Mouse (Mus musculus) forebrain, embryonic 12.5 days (tissue): ENCODE measurements at regions not wholly inside any gene's neighbourhood (a gene's known extent, or its start where the extent isn't known, plus 50 kb on each side); places are given as distances from the start of the nearest gene placed in this dataset.

Source experiments
- ATAC-seq: fragments of 200-750 bp; cut with Nextera tagmentation; 2 replicates; pipeline ENCODE4 v1.8.0; 2017; ENCODE audit warnings: moderate TSS enrichment; ENCODE audit not compliant: low FRiP score
- H3K27ac ChIP-seq: fragments of 300-500 bp; sonication (generic); 2 replicates; pipeline ENCODE4 v1.5.1; 2016; ENCODE audit warnings: mild to moderate bottlenecking
- H3K27me3 ChIP-seq: fragments of 300-500 bp; sonication (generic); 2 replicates; pipeline ENCODE4 v1.6.1; 2016; ENCODE audit warnings: mild to moderate bottlenecking
- H3K36me3 ChIP-seq: fragments of 300-500 bp; sonication (generic); replicated peaks from 2 replicates; pipeline ENCODE4 v1.6.1; 2016; ENCODE audit warnings: mild to moderate bottlenecking
- H3K4me1 ChIP-seq: fragments of 300-500 bp; sonication (generic); 2 replicates; pipeline ENCODE4 v1.6.1; 2016
- H3K4me2 ChIP-seq: fragments of 300-500 bp; sonication (generic); 2 replicates; pipeline ENCODE4 v1.6.1; 2016; ENCODE audit warnings: mild to moderate bottlenecking, moderate library complexity
- H3K4me3 ChIP-seq: fragments of 300-500 bp; sonication (generic); replicated peaks from 2 replicates; pipeline ENCODE4 v1.5.1; 2016; ENCODE audit warnings: mild to moderate bottlenecking
- H3K9ac ChIP-seq: fragments of 300-500 bp; sonication (generic); 2 replicates; pipeline ENCODE4 v1.6.1; 2016; ENCODE audit warnings: mild to moderate bottlenecking
- H3K9me3 ChIP-seq: fragments of 300-500 bp; sonication (generic); 2 replicates; pipeline ENCODE4 v1.6.1; 2016
- WGBS: fragments of 180-500 bp; shearing (Covaris S2); methylation state at CpG from one replicate; pipeline ENCODE4 v1.1.7; 2016; 5-methylcytosine and 5-hydroxymethylcytosine counted together

DNA sequence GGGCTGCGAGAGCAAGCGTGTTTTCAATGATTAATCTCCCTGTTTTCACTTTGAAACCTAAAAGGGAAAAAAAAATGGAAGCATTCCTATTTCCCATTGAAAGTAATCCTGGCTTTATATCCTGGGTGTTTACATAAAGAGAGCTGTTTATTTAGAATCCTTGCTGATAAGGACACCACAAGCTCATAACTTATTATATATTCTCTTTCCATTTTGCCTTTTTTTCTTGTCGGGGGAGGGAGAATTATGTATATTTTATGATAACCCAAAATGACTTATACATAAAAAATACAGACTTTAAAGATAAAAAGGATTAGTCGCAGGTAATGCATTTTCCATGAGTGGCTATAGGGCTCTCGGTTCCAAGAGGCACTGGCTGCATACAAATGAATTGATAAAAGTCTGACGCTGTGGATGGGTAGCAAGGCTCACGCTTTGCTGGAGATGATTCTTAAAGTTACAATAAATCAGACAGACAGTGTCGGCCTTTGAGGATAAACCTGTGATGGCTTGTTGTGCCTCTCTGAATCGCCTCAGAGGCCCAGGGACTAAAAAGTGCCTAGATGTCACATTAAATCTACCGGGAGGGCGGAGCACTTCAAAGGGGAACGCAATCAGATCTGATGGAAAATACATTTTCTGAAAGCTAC is 155.7 kb downstream of the Psat1 start:
- H3K27ac ChIP-seq = no peak overlapping the region
- H3K27me3 ChIP-seq = peaks cover 32% of the 10 kb centered on the region
- H3K4me1 ChIP-seq = peaks cover 17% of the 10 kb centered on the region
- H3K36me3 ChIP-seq = no peaks in the 10 kb centered on the region
- H3K9ac ChIP-seq = no peak overlapping the region; the same call in 1 of the 2 replicates
- no peaks in the 10 kb centered on the region for H3K9me3 ChIP-seq
- 45% methylated on average over 12 of the region's 12 CpGs for WGBS
- ATAC-seq = peak; percentile 54; the same call in 1 of the 2 replicates
- peak overlapping the region; percentile 7; the same call in 1 of the 2 replicates for H3K4me3 ChIP-seq
- H3K4me2 ChIP-seq = peak overlapping the region; percentile 43

DNA sequence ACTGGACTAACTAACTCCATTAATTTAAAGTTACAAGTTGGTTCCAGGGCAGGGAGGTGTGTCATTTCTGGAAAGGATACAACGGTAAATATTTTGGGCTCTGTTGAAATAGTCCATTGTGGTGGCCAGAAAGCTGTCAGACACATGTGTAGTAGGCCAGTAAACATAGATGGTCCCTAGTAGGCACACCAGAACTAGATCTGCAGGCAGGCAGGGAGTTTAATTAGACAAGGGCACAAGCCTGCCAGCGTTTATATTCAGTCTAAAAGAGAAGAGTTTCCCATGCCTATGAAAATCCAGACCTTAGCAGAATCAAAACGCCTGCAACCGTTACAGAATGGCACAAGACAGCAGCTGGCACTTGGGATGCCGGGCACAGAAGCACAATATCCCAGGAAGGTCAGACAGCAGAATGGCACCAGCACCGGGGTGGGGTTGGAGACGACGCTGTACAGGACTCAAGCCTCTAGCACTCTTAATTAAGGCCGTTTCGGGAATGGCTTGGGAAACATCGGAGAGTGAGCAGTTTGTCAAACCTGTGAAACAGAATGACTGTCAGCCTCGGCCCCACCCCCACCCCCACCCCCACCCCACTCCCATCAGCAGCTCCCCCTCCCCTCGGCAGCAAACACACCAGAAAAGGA is 156.4 kb downstream of the Psat1 start:
- H3K9ac ChIP-seq = no peak overlapping the region; the same call in 1 of the 2 replicates
- H3K4me2 ChIP-seq = peak overlapping the region; percentile 43
- peak overlapping the region; percentile 7; the same call in 1 of the 2 replicates for H3K4me3 ChIP-seq
- no peaks in the 10 kb centered on the region for H3K36me3 ChIP-seq
- WGBS = 20% methylated on average over 13 of the region's 13 CpGs
- H3K9me3 ChIP-seq = no peaks in the 10 kb centered on the region
- H3K4me1 ChIP-seq = peaks cover 17% of the 10 kb centered on the region
- ATAC-seq = peak; percentile 76
- H3K27me3 ChIP-seq = peaks cover 29% of the 10 kb centered on the region
- peak overlapping the region; percentile 36; the same call in 1 of the 2 replicates for H3K27ac ChIP-seq

DNA sequence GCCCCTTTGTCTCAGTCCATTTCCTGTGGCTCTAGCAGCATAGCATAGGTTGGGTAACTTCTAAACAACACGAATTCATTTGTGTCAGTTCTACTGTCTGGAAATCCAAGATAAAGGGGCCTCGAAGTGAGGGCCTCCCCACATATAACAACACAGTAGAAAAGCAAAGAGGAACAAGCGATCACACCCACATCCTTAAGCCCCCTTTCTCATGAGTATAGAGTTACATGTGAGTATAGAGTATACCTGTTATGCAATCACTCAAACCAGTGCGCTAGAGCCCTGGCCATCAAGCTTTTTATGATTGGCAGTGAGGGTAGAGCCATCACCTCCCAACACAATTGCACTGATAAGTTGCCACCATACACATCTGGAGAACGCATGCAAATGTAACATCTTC is 157.4 kb downstream of the Psat1 start:
- Histone ChIP-seq H3K27ac (no peak overlapping the region), H3K4me1 (peaks cover 22% of the 10 kb centered on the region), H3K4me3 (no peak overlapping the region), H3K9ac (no peak overlapping the region), H3K9me3 (no peaks in the 10 kb centered on the region), H3K36me3 (no peaks in the 10 kb centered on the region), H3K27me3 (peaks cover 28% of the 10 kb centered on the region), H3K4me2 (no peak overlapping the region)
- 91% methylated on average over 5 of the region's 5 CpGs for WGBS
- ATAC-seq = no peak

DNA sequence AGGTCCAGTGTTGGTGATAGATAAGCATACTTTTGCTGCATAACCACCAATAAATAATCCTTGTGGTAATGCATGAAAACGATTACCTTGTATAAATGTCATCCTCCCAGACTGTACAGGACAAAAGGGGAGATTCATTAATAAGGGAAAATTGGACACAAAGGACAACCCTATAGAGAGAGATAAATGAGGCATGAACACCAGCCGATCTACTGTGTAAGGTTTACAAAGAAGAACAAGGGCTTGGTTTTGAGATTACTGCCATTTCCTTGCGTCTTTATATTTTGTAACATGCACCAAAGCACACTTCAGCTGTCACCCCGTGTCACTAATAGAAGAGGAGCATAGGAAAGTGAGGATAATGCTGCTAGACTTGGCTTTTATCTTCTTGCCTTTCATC is 162.5 kb downstream of the Psat1 start:
- Histone ChIP-seq H3K27ac (no peak overlapping the region), H3K27me3 (peaks cover 15% of the 10 kb centered on the region), H3K9me3 (no peaks in the 10 kb centered on the region), H3K4me1 (peaks cover 8% of the 10 kb centered on the region; the same call in 1 of the 2 replicates), H3K4me2 (no peak overlapping the region), H3K4me3 (no peak overlapping the region), H3K9ac (no peak overlapping the region), H3K36me3 (no peaks in the 10 kb centered on the region)
- WGBS = 19% methylated on average over 4 of the region's 4 CpGs
- 0 out of 2 replicates have a peak, but pooled peaks have one; percentile 20 for ATAC-seq

DNA sequence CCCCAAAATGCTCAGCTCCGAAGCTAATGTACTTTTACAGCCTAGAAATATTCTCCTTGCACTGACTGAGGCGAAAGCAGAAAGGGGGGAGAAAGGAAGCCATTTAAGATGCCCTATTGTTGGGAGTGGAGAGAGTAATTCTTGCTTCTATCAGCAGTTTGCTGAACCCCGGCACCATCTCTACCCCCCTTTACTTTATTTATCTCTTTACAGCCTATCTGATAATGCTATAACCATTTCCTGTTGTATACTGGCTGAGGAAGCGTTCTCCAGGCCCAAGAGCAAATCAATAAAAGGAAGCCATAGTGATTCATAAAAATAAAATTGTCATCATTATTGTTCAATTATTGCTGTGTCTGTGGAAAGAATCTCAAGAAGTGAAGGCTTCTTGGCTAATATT is 177.5 kb downstream of the Psat1 start:
- no peak for ATAC-seq
- H3K27ac ChIP-seq = no peak overlapping the region
- no peaks in the 10 kb centered on the region for H3K27me3 ChIP-seq
- no peak overlapping the region for H3K4me3 ChIP-seq
- no peak overlapping the region for H3K9ac ChIP-seq
- H3K36me3 ChIP-seq = no peaks in the 10 kb centered on the region
- no peaks in the 10 kb centered on the region for H3K9me3 ChIP-seq
- 86% methylated on average over 4 of the region's 4 CpGs for WGBS
- no peak overlapping the region for H3K4me2 ChIP-seq
- H3K4me1 ChIP-seq = no peaks in the 10 kb centered on the region

DNA sequence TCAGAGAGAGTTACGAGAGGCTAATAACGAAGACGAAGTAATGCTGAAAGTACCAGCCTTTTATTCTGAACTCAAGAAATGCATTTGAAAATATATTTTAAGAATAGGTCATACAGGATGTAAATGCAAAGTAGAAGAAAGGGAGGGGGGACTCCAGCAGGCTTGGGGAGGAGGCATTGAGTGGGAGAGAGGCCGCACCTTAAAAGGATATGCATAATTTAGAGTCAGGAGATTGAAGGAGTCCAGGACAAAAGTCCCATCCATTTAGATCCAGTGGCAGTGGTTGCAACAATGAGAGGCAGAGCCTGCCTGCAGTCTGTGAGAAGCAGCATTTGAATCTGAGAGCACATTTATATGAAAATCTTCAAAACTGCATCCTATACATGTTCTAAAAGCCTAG is 186.1 kb downstream of the Psat1 start:
- H3K27me3 ChIP-seq = no peaks in the 10 kb centered on the region
- H3K4me2 ChIP-seq = no peak overlapping the region
- no peak overlapping the region for H3K4me3 ChIP-seq
- no peaks in the 10 kb centered on the region for H3K36me3 ChIP-seq
- peaks cover 3% of the 10 kb centered on the region; the same call in 1 of the 2 replicates for H3K4me1 ChIP-seq
- no peaks in the 10 kb centered on the region for H3K9me3 ChIP-seq
- ATAC-seq = no peak
- 50% methylated on average over 4 of the region's 4 CpGs for WGBS
- no peak overlapping the region for H3K27ac ChIP-seq
- no peak overlapping the region for H3K9ac ChIP-seq

DNA sequence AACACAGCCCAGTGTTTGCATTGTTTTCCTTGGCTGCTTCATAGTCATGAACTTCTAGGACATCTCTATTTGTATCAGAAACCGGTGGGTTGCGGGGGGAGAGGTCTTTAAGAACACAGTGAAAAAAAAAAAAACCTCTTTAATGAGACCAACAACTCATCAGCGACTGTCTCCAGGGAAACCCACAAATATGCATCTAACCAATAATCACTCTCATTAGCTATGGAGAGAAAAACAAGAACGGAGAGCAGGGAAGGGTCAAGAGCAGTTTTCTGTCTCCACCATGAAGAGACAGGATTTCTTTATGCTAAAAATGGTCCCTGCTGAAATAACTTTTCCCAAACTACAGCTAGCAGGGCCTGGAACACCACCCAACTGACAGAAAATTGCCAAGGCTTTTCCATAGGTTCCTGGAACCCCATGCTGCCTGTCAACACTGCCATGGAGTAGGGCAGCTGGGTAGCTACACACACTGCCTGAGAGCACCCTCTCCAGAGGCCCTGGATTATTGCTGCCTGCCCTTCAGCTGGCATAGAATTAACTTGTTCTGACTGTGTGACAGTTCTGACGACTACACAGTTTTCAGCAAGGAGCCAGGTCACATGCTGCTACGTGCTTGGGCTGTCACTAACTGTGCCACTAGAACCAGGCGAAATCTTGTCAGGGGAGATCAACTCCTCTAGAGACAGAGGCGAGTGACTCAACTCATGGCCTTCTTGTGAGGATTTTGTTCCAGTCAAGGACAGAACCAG is 201.9 kb downstream of the Psat1 start:
- 31% methylated on average over 8 of the region's 8 CpGs for WGBS
- ATAC-seq = peak; percentile 83; the same call in 1 of the 2 replicates

DNA sequence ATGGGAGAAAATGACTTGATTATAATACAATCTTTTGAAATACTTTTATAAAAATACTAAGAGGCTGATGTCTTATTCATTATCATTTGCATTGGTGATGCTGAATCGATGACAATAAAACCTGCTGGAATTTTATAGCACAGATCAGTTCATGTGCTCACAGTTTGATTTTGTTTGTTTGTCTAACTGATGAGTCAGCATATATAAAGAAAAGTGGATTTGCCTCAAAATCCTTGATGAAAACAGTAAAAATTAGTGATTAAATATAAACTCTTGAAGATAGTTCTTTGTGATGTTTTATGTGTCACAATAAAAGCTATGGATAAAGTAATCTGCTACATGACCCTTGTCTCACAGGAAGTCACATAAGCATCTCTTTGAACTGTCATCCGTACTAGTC is 210.9 kb downstream of the Psat1 start:
- no peak overlapping the region for H3K4me2 ChIP-seq
- no peaks in the 10 kb centered on the region for H3K36me3 ChIP-seq
- H3K9me3 ChIP-seq = no peaks in the 10 kb centered on the region
- H3K4me1 ChIP-seq = peaks cover 2% of the 10 kb centered on the region; the same call in 1 of the 2 replicates
- no peak overlapping the region for H3K4me3 ChIP-seq
- H3K27me3 ChIP-seq = 0 out of 2 replicates have a peak, but pooled peaks cover 5% of the 10 kb centered on the region
- H3K27ac ChIP-seq = no peak overlapping the region
- ATAC-seq = no peak
- no peak overlapping the region for H3K9ac ChIP-seq
- 83% methylated on average over 2 of the region's 2 CpGs for WGBS

More for the DNA sequence above, 201.9 kb downstream of the Psat1 start:
- peaks cover 7% of the 10 kb centered on the region for H3K4me1 ChIP-seq
- H3K9ac ChIP-seq = no peak overlapping the region
- no peak overlapping the region for H3K4me3 ChIP-seq
- H3K36me3 ChIP-seq = no peaks in the 10 kb centered on the region
- H3K9me3 ChIP-seq = no peaks in the 10 kb centered on the region
- H3K4me2 ChIP-seq = no peak overlapping the region
- H3K27ac ChIP-seq = peak overlapping the region; percentile 65
- no peaks in the 10 kb centered on the region for H3K27me3 ChIP-seq

DNA sequence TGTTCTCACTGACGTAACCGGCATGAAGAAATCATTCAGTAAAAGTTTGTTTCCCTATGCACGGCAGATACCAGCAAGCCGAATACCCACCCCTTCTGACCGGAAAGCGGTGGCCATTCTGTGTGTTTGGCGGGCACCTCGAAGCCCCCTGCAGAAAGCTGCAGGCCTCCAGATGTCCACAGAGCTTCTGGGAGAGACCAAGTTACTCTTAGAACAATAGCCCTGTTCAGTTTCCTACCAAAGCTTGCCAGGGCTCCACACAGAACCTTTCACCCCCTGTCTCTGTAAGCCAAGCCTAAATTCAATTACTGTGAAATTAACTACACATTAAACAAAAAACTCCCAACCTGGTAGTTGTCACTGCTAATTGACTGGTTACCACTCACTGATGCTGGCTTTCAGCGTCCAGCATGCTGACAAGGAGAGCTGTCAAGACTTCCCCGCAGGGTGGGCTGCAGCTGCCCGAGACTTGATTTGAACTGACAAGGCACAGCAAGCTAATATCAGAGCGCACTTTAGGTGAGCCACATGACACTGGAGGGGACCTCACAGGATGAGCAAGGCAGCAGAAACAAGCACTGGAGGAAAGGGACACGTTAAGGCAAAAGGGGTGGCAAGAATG is 220.2 kb downstream of the Psat1 start:
- Histone ChIP-seq H3K9ac (no peak overlapping the region), H3K9me3 (no peaks in the 10 kb centered on the region), H3K4me1 (peaks cover 7% of the 10 kb centered on the region), H3K27me3 (peaks cover 18% of the 10 kb centered on the region; the same call in 1 of the 2 replicates), H3K4me3 (no peak overlapping the region), H3K4me2 (no peak overlapping the region), H3K27ac (0 out of 2 replicates have a peak overlapping the region, but pooled peaks have one; percentile 31), H3K36me3 (no peaks in the 10 kb centered on the region)
- ATAC-seq = peak; percentile 90
- 17% methylated on average over 13 of the region's 13 CpGs for WGBS

DNA sequence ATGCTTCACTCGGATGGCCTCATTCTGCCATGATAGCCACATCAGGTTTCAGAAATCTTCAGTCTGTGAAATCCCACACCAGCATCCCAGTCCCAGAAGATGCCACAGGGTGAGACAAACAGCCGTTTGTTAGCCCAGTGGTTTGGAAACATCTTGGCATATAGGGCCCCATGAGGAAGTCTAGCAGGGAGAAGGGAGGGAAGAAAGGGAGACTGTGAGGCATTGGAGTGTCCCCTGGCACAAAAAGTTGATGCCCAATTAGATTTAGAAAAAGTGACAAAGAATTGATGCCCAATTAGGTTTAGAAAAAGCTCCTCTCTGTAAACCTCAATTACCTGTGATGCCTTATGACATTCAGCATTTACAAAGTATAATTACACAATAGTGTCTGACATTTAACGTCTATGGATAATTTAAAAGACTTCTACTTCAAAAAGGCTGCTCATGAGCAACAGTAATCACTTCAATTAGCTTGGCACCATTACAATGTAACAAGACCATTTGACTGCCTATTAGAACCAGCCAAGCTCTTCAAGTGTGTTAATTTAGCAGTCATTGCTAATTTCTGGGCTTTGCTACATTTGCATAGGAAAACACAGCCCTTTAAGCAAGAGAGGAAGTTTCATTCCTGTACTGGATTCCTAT is 254.6 kb downstream of the Psat1 start:
- WGBS = 29% methylated on average over 3 of the region's 3 CpGs
- no peak overlapping the region for H3K4me2 ChIP-seq
- H3K27me3 ChIP-seq = peaks cover 44% of the 10 kb centered on the region
- H3K27ac ChIP-seq = no peak overlapping the region
- ATAC-seq = peak; percentile 84
- no peaks in the 10 kb centered on the region for H3K4me1 ChIP-seq
- H3K9me3 ChIP-seq = no peaks in the 10 kb centered on the region
- H3K36me3 ChIP-seq = no peaks in the 10 kb centered on the region
- H3K4me3 ChIP-seq = no peak overlapping the region
- H3K9ac ChIP-seq = no peak overlapping the region

DNA sequence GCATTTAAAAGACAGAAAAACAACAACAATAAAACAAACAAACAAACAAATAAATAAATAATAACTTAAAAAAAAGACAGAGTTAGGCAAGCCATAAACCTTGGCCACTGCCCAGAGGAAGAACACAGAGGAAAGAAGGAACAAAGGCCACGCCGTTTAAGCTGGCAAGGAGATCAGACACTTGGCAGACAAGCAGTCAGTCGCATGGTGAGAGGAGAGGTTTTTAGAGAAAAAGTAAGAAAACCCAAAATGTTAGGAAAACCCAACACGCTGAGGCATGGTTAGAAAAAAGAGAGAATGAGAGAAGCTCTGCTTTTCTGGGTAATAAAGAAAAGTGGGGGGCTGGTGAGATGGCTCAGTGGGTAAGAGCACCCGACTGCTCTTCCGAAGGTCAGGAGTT is 277.1 kb downstream of the Psat1 start:
- Histone ChIP-seq H3K9me3 (no peaks in the 10 kb centered on the region), H3K9ac (no peak overlapping the region), H3K27me3 (peaks cover 22% of the 10 kb centered on the region; the same call in 1 of the 2 replicates), H3K4me2 (no peak overlapping the region), H3K27ac (no peak overlapping the region), H3K36me3 (no peaks in the 10 kb centered on the region), H3K4me3 (no peak overlapping the region), H3K4me1 (peaks cover 29% of the 10 kb centered on the region)
- WGBS = 74% methylated on average over 6 of the region's 6 CpGs
- ATAC-seq = no peak
